Mouse (Mus musculus) CH12.LX (cell line): ENCODE measurements around the gene Als2cl.

ENCODE experiments used
- BHLHE40 ChIP-seq: IDR thresholded peaks from 2 replicates; pipeline ENCODE4 v1.6.1; 2011; ENCODE audit warnings: mild to moderate bottlenecking, low read depth, low read length, improper control_type of control experiment
- CHD1 ChIP-seq: IDR thresholded peaks from 2 replicates; pipeline ENCODE4 v1.6.1; 2012; ENCODE audit warnings: low read depth, low read length, improper control_type of control experiment, inconsistent platforms
- CHD2 ChIP-seq: IDR thresholded peaks from 2 replicates; pipeline ENCODE4 v1.6.1; 2011; ENCODE audit warnings: low read length, improper control_type of control experiment
- CTCF ChIP-seq, 2 experiments: IDR thresholded peaks in 1 of 2; conservative IDR thresholded peaks in 1 of 2; 2 replicates each; pipeline ENCODE4 v1.5.1; 2011 to 2012; ENCODE audit warnings: low read depth in 2 of 2, low read length in 2 of 2, improper control_type of control experiment in 1 of 2, inconsistent platforms in 1 of 2, mild to moderate bottlenecking in 1 of 2, moderate library complexity in 1 of 2
- E2F4 ChIP-seq: IDR thresholded peaks from 2 replicates; pipeline ENCODE4 v1.6.1; 2011; ENCODE audit warnings: low read depth, low read length, improper control_type of control experiment; ENCODE audit not compliant: insufficient replicate concordance
- HCFC1 ChIP-seq: IDR thresholded peaks from 2 replicates; pipeline ENCODE4 v1.6.1; 2012; ENCODE audit warnings: low read depth, mild to moderate bottlenecking, inconsistent platforms, low read length, improper control_type of control experiment
- MAX ChIP-seq: IDR thresholded peaks from 2 replicates; pipeline ENCODE4 v1.6.1; 2011; ENCODE audit warnings: low read length, improper control_type of control experiment
- NRF1 ChIP-seq: IDR thresholded peaks from 2 replicates; pipeline ENCODE4 v1.6.1; 2014; ENCODE audit warnings: low read depth, mild to moderate bottlenecking, inconsistent platforms, low read length, improper control_type of control experiment, moderate library complexity
- POLR2A ChIP-seq: IDR thresholded peaks from 2 replicates; pipeline ENCODE4 v1.6.1; 2011; ENCODE audit warnings: low read depth, mild to moderate bottlenecking, improper control_type of control experiment, low read length
- POLR2AphosphoS2 ChIP-seq: IDR thresholded peaks from 2 replicates; pipeline ENCODE4 v1.6.1; 2011; ENCODE audit warnings: low read depth, low read length, improper control_type of control experiment
- RAD21 ChIP-seq: IDR thresholded peaks from 2 replicates; pipeline ENCODE4 v1.6.1; 2011; ENCODE audit warnings: low read depth, mild to moderate bottlenecking, low read length, improper control_type of control experiment, moderate library complexity
- RCOR1 ChIP-seq: conservative IDR thresholded peaks from 2 replicates; pipeline ENCODE4 v1.6.1; 2012; ENCODE audit warnings: low read depth, mild to moderate bottlenecking, inconsistent platforms, low read length, improper control_type of control experiment
- SIN3A ChIP-seq: IDR thresholded peaks from 2 replicates; pipeline ENCODE4 v1.6.1; 2012; ENCODE audit warnings: low read length, improper control_type of control experiment, inconsistent platforms

GRCm38 (mm10) chr9:110849162-110849561 lies 30.5 kb upstream of the Als2cl start:
- no peak for TF ChIP-seq MAX
- TF ChIP-seq SIN3A = no peak
- no peak for TF ChIP-seq CHD2
- no peak for TF ChIP-seq CTCF (conservative IDR thresholded peaks at IDR 0.05 in 1 of 2, IDR thresholded peaks at IDR 0.05 in 1 of 2; ENCODE audit: low read depth in 2 of 2, low read length in 2 of 2)
- TF ChIP-seq POLR2AphosphoS2 = no peak
- no peak for TF ChIP-seq E2F4
- no peak for TF ChIP-seq RAD21
- TF ChIP-seq BHLHE40 = no peak
- TF ChIP-seq RCOR1 = no peak
- no peak for TF ChIP-seq NRF1
- no peak for TF ChIP-seq HCFC1
- TF ChIP-seq CHD1 = no peak
- TF ChIP-seq POLR2A = no peak
